Mouse (Mus musculus) 416B (cell line): ENCODE data around the gene 4933424G06Rik.

Source experiments
- DNase-seq: peaks from one replicate; pipeline ENCODE4 v3.0.0; 2011; ENCODE audit warnings: low read depth

The 4933424G06Rik gene

GRCm38 (mm10) chr1:36709055-36709853 lies 695 bp upstream of the 4933424G06Rik start:
- peak; percentile 73 for DNase-seq

GRCm38 (mm10) chr1:36711104-36711503 lies 1.2 kb downstream of the 4933424G06Rik start:
- no peak for DNase-seq

GRCm38 (mm10) chr1:36714311-36714710 lies 4.4 kb downstream of the 4933424G06Rik start, which contains the start of gene Actr1b:
Gene Actr1b, minus strand, starts transcription at chr1:36714422.
- DNase-seq = no peak

GRCm38 (mm10) chr1:36718786-36719185 lies 8.8 kb downstream of the 4933424G06Rik start:
- no peak for DNase-seq

GRCm38 (mm10) chr1:36723146-36724056 lies 13.5 kb downstream of the 4933424G06Rik start:
- DNase-seq = no peak

GRCm38 (mm10) chr1:36724057-36724431 lies 14.1 kb downstream of the 4933424G06Rik start:
- no peak for DNase-seq

- peak; percentile 89 for DNase-seq
Measured at GRCm38 (mm10) chr1:36737300-36737699, 27.4 kb downstream of the 4933424G06Rik start.

GRCm38 (mm10) chr1:36739231-36739630 lies 29.3 kb downstream of the 4933424G06Rik start:
- DNase-seq = no peak

GRCm38 (mm10) chr1:36743046-36743445 lies 33.1 kb downstream of the 4933424G06Rik start:
- DNase-seq = no peak

GRCm38 (mm10) chr1:36744268-36744944 lies 34.5 kb downstream of the 4933424G06Rik start:
- peak; percentile 67 for DNase-seq

- DNase-seq = no peak
Measured at GRCm38 (mm10) chr1:36745661-36746060, 35.7 kb downstream of the 4933424G06Rik start.

- peak; percentile 35 for DNase-seq
Measured at GRCm38 (mm10) chr1:36746452-36746851, 36.5 kb downstream of the 4933424G06Rik start.

- DNase-seq = no peak
Measured at GRCm38 (mm10) chr1:36753932-36754675, 44.2 kb downstream of the 4933424G06Rik start.

GRCm38 (mm10) chr1:36758553-36758952 lies 48.6 kb downstream of the 4933424G06Rik start:
- DNase-seq = no peak

GRCm38 (mm10) chr1:36759076-36759475 lies 49.1 kb downstream of the 4933424G06Rik start:
- DNase-seq = no peak

GRCm38 (mm10) chr1:36760401-36760800 lies 50.5 kb downstream of the 4933424G06Rik start:
- no peak for DNase-seq

GRCm38 (mm10) chr1:36761061-36761460 lies 51.1 kb downstream of the 4933424G06Rik start:
- no peak for DNase-seq

GRCm38 (mm10) chr1:36761568-36761967 lies 51.6 kb downstream of the 4933424G06Rik start, which contains the start of gene Zap70:
Gene Zap70, plus strand, starts transcription at chr1:36761798.
- DNase-seq = no peak

GRCm38 (mm10) chr1:36766431-36767205 lies 56.7 kb downstream of the 4933424G06Rik start:
- peak; percentile 60 for DNase-seq

- DNase-seq = no peak
Measured at GRCm38 (mm10) chr1:36767321-36767720, 57.4 kb downstream of the 4933424G06Rik start.

- no peak for DNase-seq
Measured at GRCm38 (mm10) chr1:36768786-36769185, 58.8 kb downstream of the 4933424G06Rik start.
